Mouse (Mus musculus): ENCODE data around the gene Lims1. TPM values are rescaled to one million over a fixed set of nuclear protein-coding genes. Genes with fewer than 3 reads are reported as not detected.

Lims1 gene
- polyA plus RNA-seq (2014; fragmentation: Nextera tagmentation; extraction: Ambion mirVana), result 57.2 and 59.8 TPM in 2 replicates

DNA sequence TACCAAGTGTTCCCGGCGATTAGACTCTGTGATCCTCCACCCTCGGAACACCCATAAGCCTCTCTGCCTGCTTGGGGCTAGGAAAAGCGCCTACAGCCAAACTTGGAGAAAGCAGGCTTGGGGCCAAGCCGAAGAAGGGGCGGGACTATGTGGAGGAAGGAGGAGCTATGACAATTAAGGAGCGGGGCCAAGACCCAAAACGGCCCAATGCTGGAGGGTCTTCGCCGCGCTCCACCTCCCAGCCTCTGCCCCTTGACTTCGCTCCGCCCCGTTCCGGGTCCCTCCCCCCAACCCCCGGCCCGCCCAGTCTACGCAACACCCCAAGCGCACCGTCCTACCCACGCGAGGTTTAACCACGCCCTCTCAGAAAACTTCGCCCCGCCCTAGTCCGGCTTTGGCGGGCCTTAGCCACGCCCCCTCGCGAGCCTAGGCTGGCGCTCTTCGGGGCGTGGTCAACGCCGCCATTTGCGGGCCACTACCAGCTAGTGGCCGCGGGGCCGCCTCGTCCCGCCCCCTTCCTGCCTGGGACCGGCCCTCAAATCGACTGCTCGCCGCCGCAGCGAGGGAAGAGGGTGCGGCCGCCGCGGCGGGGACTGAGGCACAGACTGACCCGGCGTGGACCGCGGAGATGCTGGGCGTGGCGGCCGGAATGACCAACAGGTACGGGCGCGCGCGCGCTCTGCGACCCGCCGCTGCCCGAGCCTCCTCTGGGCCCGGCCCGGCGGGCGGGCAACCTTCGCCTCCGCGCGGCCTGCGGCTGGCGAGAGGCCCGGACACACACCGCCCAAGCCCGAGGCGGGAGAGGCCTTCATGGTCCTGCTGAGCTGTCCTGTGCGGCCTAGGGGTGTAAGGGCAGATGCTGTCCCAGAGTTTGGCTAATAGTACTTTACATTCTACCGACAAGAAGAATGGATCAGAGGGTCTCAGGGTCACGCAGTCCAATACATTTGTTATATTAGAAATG lies at the start of gene Lims1:
TSS of gene Lims1 (plus strand) at position 439 of the 964 bp plus-strand sequence.
- peak within 1 kb of the TSS; percentile 84 for H3K27ac ChIP-seq
- H3K9ac ChIP-seq, result peak within 1 kb of the TSS; percentile 90
- DNase-seq (ENCODE audit: low spot score), result peak; percentile 98
- ATAC-seq (ENCODE audit: low FRiP score), result peak; percentile 98
- H3K36me3 ChIP-seq (replicated peaks; ENCODE audit: control insufficient read depth, insufficient read depth), result no peaks in the 10 kb centered on the region
- no peaks in the 10 kb centered on the region for H3K27me3 ChIP-seq (ENCODE audit: control insufficient read depth, insufficient read depth, low read length)
- H3K4me2 ChIP-seq (replicated peaks), result peak within 1 kb of the TSS; percentile 61
- peak within 1 kb of the TSS; percentile 94 for H3K4me3 ChIP-seq (replicated peaks; ENCODE audit: low read length)
- under 1% methylated on average over 83 of the region's 86 CpGs for WGBS
- H3K4me1 ChIP-seq (replicated peaks; ENCODE audit: control insufficient read depth, insufficient read depth, low read length), result peaks cover 30% of the 10 kb centered on the region
- no peaks in the 10 kb centered on the region for H3K9me3 ChIP-seq (ENCODE audit: control insufficient read depth, low read length)

DNA sequence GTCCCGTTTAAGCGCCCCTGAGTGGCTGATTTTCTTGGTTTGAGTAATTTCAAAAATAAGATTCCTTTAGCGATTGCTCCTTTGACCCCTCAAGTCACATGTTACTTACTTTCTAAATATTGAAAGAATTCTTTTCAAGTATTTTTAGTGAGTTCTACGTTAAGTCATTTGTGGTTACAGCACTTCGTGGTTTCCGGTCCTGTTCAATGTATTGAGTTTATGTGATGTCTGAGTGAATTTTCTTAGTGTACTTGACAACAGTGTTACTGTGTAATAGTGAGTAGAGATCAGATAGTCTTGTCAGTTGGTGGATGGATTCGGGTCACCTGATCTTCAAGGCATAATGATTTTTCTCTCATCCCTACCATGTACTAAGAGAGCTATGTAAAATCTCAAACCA lies 41.0 kb upstream of the Lims1 start:
- H3K9me3 ChIP-seq (ENCODE audit: control insufficient read depth, low read length), result no peaks in the 10 kb centered on the region
- no peak overlapping the region for H3K27ac ChIP-seq
- no peaks in the 10 kb centered on the region for H3K27me3 ChIP-seq (ENCODE audit: control insufficient read depth, insufficient read depth, low read length)
- no peaks in the 10 kb centered on the region for H3K4me1 ChIP-seq (replicated peaks; ENCODE audit: control insufficient read depth, insufficient read depth, low read length)
- H3K4me3 ChIP-seq (replicated peaks; ENCODE audit: low read length), result no peak overlapping the region
- H3K9ac ChIP-seq, result no peak overlapping the region
- peaks cover 82% of the 10 kb centered on the region for H3K36me3 ChIP-seq (replicated peaks; ENCODE audit: control insufficient read depth, insufficient read depth)
- 97% methylated on average over 7 of the region's 7 CpGs for WGBS
- DNase-seq (ENCODE audit: low spot score) (no peak), ATAC-seq (ENCODE audit: low FRiP score) (no peak)
- H3K4me2 ChIP-seq (replicated peaks), result no peak overlapping the region

GRCm38 (mm10) chr10:58290742-58291141 lies 32.5 kb upstream of the Lims1 start:
- 96% methylated on average over 3 of the region's 3 CpGs for WGBS
- no peaks in the 10 kb centered on the region for H3K27me3 ChIP-seq (ENCODE audit: control insufficient read depth, insufficient read depth, low read length)
- H3K9ac ChIP-seq, result no peak overlapping the region
- H3K4me3 ChIP-seq (replicated peaks; ENCODE audit: low read length), result no peak overlapping the region
- H3K4me1 ChIP-seq (replicated peaks; ENCODE audit: control insufficient read depth, insufficient read depth, low read length), result no peaks in the 10 kb centered on the region
- no peak for ATAC-seq (ENCODE audit: low FRiP score)
- H3K27ac ChIP-seq, result no peak overlapping the region
- H3K9me3 ChIP-seq (ENCODE audit: control insufficient read depth, low read length), result no peaks in the 10 kb centered on the region
- H3K36me3 ChIP-seq (replicated peaks; ENCODE audit: control insufficient read depth, insufficient read depth), result peaks cover 95% of the 10 kb centered on the region
- DNase-seq (ENCODE audit: low spot score), result no peak
- H3K4me2 ChIP-seq (replicated peaks), result no peak overlapping the region

GRCm38 (mm10) chr10:58294246-58294645 lies 29.0 kb upstream of the Lims1 start:
- H3K9ac ChIP-seq, result no peak overlapping the region
- no peaks in the 10 kb centered on the region for H3K9me3 ChIP-seq (ENCODE audit: control insufficient read depth, low read length)
- no peak overlapping the region for H3K4me2 ChIP-seq (replicated peaks)
- DNase-seq (ENCODE audit: low spot score) (no peak), ATAC-seq (ENCODE audit: low FRiP score) (no peak)
- WGBS, result 97% methylated on average over 3 of the region's 3 CpGs
- no peak overlapping the region for H3K4me3 ChIP-seq (replicated peaks; ENCODE audit: low read length)
- no peak overlapping the region for H3K27ac ChIP-seq
- no peaks in the 10 kb centered on the region for H3K27me3 ChIP-seq (ENCODE audit: control insufficient read depth, insufficient read depth, low read length)
- H3K4me1 ChIP-seq (replicated peaks; ENCODE audit: control insufficient read depth, insufficient read depth, low read length), result no peaks in the 10 kb centered on the region
- peaks cover 96% of the 10 kb centered on the region for H3K36me3 ChIP-seq (replicated peaks; ENCODE audit: control insufficient read depth, insufficient read depth)

DNA sequence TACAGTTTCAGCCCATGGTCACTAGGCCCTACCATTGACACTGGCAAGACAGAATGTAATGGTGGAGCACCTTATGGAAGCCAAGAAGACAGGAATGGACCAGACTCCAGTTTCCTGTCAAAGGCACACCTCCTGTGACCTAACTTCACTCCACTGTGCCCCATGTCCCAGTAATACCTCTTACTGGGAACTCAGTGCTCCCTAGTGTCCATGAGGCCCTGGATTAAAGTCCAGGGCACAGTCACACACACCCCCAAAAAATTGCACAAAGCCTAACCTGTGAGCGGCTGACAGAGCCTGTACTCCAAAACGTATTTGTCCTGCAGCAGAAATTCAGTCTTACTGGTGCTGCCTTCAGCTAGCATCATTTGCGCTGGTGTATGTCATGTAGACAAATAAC lies 27.7 kb upstream of the Lims1 start:
- WGBS, result over 99% methylated on average over 3 of the region's 3 CpGs

DNA sequence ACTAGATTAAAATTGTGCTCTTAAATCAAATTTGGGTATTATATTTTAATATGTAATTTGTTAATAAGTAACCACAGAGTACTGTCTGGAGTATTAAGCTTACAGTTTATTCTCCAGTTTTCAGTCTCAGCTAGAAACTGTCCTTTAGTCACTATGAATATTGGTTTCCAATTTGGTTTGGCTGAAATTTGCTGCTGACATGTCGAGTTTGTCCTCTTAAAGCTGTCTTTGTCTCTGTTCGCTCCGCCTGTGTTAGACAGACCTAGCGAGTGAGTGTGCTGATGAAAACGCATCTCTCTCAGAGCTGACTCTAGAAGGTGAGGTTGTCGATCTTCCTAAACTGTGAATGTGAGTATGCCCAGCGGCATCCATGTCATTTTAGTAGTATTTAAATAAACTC lies 18.3 kb upstream of the Lims1 start:
- no peaks in the 10 kb centered on the region for H3K27me3 ChIP-seq (ENCODE audit: control insufficient read depth, insufficient read depth, low read length)
- H3K4me1 ChIP-seq (replicated peaks; ENCODE audit: control insufficient read depth, insufficient read depth, low read length), result no peaks in the 10 kb centered on the region
- H3K4me2 ChIP-seq (replicated peaks), result no peak overlapping the region
- no peak overlapping the region for H3K27ac ChIP-seq
- no peak for DNase-seq (ENCODE audit: low spot score)
- no peak overlapping the region for H3K4me3 ChIP-seq (replicated peaks; ENCODE audit: low read length)
- H3K9me3 ChIP-seq (ENCODE audit: control insufficient read depth, low read length), result no peaks in the 10 kb centered on the region
- no peak overlapping the region for H3K9ac ChIP-seq
- ATAC-seq (ENCODE audit: low FRiP score), result no peak
- WGBS, result 95% methylated on average over 7 of the region's 7 CpGs
- peaks cover 74% of the 10 kb centered on the region for H3K36me3 ChIP-seq (replicated peaks; ENCODE audit: control insufficient read depth, insufficient read depth)

More for the DNA sequence above, 27.7 kb upstream of the Lims1 start:
- peaks cover 100% of the 10 kb centered on the region for H3K36me3 ChIP-seq (replicated peaks; ENCODE audit: control insufficient read depth, insufficient read depth)
- H3K4me1 ChIP-seq (replicated peaks; ENCODE audit: control insufficient read depth, insufficient read depth, low read length), result no peaks in the 10 kb centered on the region
- DNase-seq (ENCODE audit: low spot score), result no peak
- ATAC-seq (ENCODE audit: low FRiP score), result no peak
- no peak overlapping the region for H3K27ac ChIP-seq
- H3K9me3 ChIP-seq (ENCODE audit: control insufficient read depth, low read length), result no peaks in the 10 kb centered on the region
- H3K4me3 ChIP-seq (replicated peaks; ENCODE audit: low read length), result no peak overlapping the region
- H3K4me2 ChIP-seq (replicated peaks), result no peak overlapping the region
- H3K9ac ChIP-seq, result no peak overlapping the region
- no peaks in the 10 kb centered on the region for H3K27me3 ChIP-seq (ENCODE audit: control insufficient read depth, insufficient read depth, low read length)

DNA sequence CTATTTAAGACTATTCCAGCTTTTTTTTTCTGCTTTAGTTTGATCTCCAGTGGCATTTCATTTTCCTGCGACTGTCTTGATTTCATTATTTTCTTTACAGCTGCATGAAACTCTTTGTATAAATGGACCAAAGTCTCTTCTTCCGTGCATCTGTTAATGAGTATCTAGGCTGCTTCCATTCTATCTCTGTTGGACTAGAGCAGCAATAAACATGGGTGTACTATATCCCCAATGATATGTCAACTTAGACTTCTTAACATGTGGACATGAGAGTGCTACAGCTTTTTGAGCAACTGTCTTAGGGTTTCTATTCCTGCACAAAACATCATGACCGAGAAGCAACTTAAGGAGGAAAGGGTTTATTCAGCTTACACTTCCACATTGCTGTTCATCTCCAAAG lies 16.4 kb upstream of the Lims1 start:
- H3K4me2 ChIP-seq (replicated peaks), result no peak overlapping the region

GRCm38 (mm10) chr10:58310791-58311190 lies 12.5 kb upstream of the Lims1 start:
- ATAC-seq (ENCODE audit: low FRiP score), result no peak
- no peak overlapping the region for H3K27ac ChIP-seq
- WGBS, result 88% methylated on average over 1 of the region's 1 CpGs
- no peak overlapping the region for H3K4me3 ChIP-seq (replicated peaks; ENCODE audit: low read length)
- H3K9me3 ChIP-seq (ENCODE audit: control insufficient read depth, low read length), result no peaks in the 10 kb centered on the region
- peaks cover 58% of the 10 kb centered on the region for H3K36me3 ChIP-seq (replicated peaks; ENCODE audit: control insufficient read depth, insufficient read depth)
- H3K9ac ChIP-seq, result no peak overlapping the region
- no peaks in the 10 kb centered on the region for H3K4me1 ChIP-seq (replicated peaks; ENCODE audit: control insufficient read depth, insufficient read depth, low read length)
- no peak for DNase-seq (ENCODE audit: low spot score)
- no peaks in the 10 kb centered on the region for H3K27me3 ChIP-seq (ENCODE audit: control insufficient read depth, insufficient read depth, low read length)
- no peak overlapping the region for H3K4me2 ChIP-seq (replicated peaks)

More for the DNA sequence above, 16.4 kb upstream of the Lims1 start:
- 90% methylated on average over 3 of the region's 3 CpGs for WGBS
- DNase-seq (ENCODE audit: low spot score), result no peak
- no peak overlapping the region for H3K9ac ChIP-seq
- H3K4me1 ChIP-seq (replicated peaks; ENCODE audit: control insufficient read depth, insufficient read depth, low read length), result no peaks in the 10 kb centered on the region
- peaks cover 73% of the 10 kb centered on the region for H3K36me3 ChIP-seq (replicated peaks; ENCODE audit: control insufficient read depth, insufficient read depth)
- H3K4me3 ChIP-seq (replicated peaks; ENCODE audit: low read length), result no peak overlapping the region
- no peaks in the 10 kb centered on the region for H3K9me3 ChIP-seq (ENCODE audit: control insufficient read depth, low read length)
- H3K27ac ChIP-seq, result no peak overlapping the region
- H3K27me3 ChIP-seq (ENCODE audit: control insufficient read depth, insufficient read depth, low read length), result no peaks in the 10 kb centered on the region
- ATAC-seq (ENCODE audit: low FRiP score), result no peak

DNA sequence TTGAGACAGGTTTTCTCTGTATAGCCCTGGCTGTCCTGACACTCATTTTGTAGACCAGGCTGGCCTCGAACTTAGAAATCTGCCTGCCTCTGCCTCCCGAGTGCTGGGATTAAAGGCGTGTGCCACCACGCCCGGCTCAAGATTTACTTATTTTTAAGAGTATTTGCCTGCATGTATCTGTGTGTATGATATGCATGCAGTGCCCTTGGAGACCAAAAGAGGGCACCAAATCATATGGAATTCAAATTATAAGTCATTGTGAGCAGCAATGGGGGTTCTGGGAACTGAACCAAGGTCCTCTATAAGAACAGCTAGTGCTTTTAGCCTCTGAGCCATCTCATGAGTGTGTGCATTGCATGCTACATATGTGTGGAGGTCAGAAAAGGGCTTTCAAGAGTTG lies 10.4 kb upstream of the Lims1 start:
- H3K4me3 ChIP-seq (replicated peaks; ENCODE audit: low read length), result no peak overlapping the region
- DNase-seq (ENCODE audit: low spot score) (no peak), ATAC-seq (ENCODE audit: low FRiP score) (no peak)
- H3K4me2 ChIP-seq (replicated peaks), result no peak overlapping the region
- no peaks in the 10 kb centered on the region for H3K27me3 ChIP-seq (ENCODE audit: control insufficient read depth, insufficient read depth, low read length)
- H3K36me3 ChIP-seq (replicated peaks; ENCODE audit: control insufficient read depth, insufficient read depth), result peaks cover 39% of the 10 kb centered on the region
- no peaks in the 10 kb centered on the region for H3K4me1 ChIP-seq (replicated peaks; ENCODE audit: control insufficient read depth, insufficient read depth, low read length)
- no peaks in the 10 kb centered on the region for H3K9me3 ChIP-seq (ENCODE audit: control insufficient read depth, low read length)
- over 99% methylated on average over 5 of the region's 5 CpGs for WGBS
- no peak overlapping the region for H3K9ac ChIP-seq
- no peak overlapping the region for H3K27ac ChIP-seq
